Mouse (Mus musculus): ENCODE measurements around the gene Nr2c1.

Gene Nr2c1

DNA sequence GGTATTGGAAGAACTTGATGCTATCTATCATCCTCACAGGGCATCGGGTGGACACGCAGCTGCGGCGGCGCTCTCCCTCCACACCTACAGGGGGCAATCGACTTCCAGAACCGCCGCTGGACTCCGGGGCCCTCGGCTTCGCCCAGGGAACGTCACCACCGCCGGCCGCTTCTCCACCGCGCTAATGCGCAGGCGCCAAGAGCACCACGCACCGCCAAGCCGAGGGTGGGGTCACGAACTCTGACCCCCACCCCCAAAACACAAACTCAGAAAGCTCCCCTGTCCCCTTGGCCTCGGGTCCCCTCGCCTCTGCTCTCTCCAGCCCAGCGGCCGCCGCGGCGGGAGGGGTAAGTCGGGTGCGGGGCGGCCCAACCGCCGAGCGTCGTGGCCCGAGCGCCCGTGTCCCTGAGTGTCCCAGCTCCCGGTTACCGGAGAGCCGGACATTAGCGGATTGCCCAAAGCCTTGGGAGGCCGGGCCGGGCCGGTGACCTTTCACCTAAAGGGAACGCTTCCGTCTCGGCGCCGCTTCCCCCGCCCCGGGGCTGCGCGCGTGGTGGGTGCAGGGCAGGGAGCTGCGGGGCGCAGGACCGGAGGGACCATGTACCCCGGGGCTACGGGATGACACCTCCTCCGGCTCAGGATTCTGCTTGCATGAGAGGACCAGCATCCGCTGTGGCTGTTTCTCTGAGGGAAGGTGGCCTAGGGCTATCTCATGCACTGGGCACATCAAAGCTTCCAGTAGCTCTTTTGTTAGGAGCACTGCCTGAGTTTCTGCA is at the start of gene Nr2c1:
Nr2c1 (plus strand) TSS at position 268 of the 776 bp plus-strand sequence.
- in situ Hi-C loops (cut with MboI, MseI), result no loop called here

DNA sequence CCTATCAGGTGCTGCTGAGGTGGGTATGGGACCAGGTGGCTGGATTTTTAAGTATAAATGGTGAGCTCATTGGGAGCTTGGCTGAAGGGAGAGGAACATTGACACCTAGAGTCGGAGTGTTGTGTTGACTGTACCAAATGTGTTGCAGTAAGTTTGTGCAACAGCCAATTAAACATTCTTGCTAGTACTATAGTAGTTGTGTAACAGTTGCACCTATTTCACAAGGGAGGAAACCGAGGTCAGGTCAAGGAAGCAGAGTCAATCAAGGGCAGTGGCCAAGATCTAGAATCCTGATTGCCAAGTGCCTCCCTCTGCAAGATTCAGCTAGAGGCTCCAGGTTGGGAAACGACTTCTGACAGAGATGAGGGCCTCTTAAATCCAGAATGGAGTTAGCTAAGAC is 49.7 kb upstream of the Nr2c1 start:
- in situ Hi-C loops (cut with MboI, MseI), result no loop called here

DNA sequence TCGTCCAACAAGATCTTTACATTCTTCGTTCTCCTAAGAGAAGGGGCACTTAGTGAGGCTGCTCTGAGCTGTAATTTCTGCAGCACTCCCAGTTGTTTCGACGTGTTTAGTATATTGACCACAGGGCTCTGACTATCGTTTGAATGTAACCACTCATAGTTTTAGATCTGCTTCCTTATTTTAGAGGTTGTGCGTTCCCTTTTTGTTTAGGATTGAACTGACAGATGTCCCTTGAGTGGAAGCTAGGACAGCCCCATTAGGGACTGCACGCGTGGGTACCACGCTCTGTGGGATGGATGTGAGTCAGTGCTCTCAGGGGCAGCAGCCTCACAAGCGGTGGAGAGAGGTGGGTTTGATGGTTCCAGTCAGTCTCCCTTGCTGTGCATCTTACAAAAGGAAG is 42.3 kb upstream of the Nr2c1 start:
- in situ Hi-C loops (cut with MboI, MseI), result loop anchor here in 1 of 2 experiments (25.0 kb wide), 1 partner anchor 293 kb away; no protein-coding TSS in a partner anchor

DNA sequence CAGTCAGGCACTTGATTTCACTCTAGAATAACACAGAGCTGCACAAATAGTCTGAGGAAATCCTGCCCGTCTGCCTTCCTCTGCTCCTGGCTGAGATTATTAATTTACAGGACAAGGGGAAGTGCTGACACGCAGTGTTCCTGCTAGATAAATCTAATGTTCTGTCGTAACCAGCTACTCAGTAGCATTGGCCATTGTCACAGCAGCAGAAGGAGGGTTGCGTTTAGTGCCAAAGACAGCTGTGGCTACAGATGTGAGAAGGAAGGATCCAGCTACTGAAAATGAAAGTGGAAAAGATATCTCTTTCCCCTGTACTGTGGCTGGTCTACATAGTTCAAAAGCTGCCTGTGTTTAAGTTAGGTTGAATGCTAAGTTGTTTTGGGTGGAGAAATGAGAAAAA is 40.7 kb upstream of the Nr2c1 start:
- in situ Hi-C loops (cut with MboI, MseI), result loop anchor here in 1 of 2 experiments (25.0 kb wide), 1 partner anchor 295 kb away; no protein-coding TSS in a partner anchor

DNA sequence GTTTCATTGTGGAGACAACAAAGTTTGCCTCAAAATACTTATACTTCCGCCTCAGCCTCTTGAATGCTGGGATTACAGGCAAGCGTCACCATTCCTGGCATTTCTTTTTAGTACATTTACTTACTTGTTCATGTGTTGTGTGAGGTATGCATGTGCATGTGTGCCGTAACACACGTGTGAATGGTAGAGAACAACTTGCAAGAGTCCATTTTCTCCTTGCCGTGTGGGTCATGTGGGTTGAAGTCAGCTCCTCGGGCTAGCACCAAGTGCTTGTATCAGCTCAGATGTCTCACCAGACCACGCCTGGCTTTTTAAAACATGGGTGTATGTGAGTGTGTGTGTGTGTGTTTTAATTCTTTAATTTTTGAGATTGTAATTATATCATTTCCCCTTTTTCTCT is 40.2 kb upstream of the Nr2c1 start:
- in situ Hi-C loops (cut with MboI, MseI), result loop anchor here in 1 of 2 experiments (25.0 kb wide), 1 partner anchor 295 kb away; no protein-coding TSS in a partner anchor

DNA sequence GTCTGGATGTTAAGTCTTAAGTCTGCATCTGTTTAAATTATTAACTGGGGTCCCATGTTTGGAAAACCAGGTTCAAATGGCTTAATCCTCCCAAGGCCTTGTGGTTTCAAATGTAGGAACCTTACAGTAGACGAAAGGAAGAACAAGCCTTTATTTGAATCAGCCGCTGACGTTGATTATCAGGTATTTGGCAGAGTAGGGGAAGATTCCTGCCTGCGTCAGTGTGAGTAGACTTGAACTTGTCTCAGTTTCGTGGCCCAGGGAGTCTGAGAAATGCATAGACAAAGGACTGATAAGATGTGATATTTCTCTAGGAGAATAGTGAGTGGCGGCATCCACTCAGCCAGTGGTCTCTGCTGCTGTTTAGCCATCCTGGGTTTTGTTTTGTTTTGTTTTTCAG is 39.0 kb upstream of the Nr2c1 start:
- in situ Hi-C loops (cut with MboI, MseI), result loop anchor here in 1 of 2 experiments (25.0 kb wide), 1 partner anchor 296 kb away; no protein-coding TSS in a partner anchor

DNA sequence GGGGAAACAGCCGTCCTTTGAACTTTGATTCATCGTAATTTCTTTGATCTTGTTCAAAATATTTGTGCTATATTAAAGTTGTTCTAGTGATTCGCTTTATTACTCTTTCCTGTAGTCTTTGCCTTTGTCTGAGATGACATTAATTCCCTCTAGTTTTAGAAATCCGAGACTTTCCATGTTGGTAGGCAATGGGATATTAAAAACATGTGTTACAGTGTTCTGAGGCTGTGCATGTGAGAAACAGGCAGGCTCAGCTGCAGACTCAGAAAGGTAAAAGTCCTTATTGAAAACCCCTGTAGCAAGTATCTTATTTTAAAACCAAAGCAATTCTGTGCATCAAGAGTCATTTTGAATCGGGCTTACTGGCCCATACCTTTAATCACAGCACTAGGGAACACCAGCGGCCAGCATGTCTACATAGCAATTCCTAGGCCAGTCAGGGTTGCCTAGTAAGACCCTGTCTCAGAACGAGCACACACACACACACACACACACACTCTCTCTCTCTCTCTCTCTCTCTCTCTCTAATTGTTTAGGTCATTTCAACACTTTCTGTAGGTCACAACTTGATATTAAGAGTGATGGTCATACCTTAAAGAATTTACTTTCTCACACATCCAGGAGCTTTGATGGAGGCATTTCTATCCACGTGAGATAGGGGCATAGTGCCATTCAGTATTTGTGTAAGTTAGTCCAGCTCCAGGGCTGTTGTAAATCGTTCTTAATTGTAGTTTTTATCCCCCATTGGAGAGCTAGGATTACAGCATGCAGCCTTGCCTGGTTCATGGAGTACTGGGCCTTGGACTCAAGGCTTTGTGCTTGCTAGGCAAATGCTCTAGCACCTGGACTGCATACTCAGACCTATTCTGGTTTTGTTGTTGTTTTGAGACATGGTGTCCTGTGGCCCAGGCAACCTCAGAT is 36.7 kb upstream of the Nr2c1 start:
- in situ Hi-C loops (cut with MboI, MseI), result loop anchor here (5.0 to 25.0 kb wide), 3 partner anchors 76 to 299 kb away; partner anchors contain the start of genes Fgd6 (in 1 of the 2) and Vezt (in 1 of the 2)

DNA sequence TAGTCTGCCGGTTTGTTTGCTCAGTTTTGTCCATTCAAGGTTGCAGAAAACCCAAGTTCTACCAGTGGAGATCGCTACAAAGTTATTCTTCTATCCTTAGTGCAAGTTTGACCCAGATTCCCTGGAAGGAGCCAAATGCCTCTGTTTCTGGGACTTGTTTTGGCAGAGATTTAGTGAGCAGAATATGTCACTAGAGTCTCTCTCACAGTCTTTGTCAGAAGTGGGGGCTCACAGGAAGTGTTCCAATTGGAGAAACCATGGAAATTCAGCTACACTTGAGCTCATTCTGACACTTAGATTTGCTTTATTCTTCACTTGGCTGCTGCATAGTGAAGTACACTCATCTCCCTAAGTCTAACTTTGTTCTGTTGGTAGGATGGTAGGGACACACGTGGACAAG is 35.6 kb upstream of the Nr2c1 start:
- in situ Hi-C loops (cut with MboI, MseI), result loop anchor here (5.0 to 25.0 kb wide), 3 partner anchors 77 to 300 kb away; partner anchors contain the start of genes Fgd6 (in 1 of the 2) and Vezt (in 1 of the 2)

DNA sequence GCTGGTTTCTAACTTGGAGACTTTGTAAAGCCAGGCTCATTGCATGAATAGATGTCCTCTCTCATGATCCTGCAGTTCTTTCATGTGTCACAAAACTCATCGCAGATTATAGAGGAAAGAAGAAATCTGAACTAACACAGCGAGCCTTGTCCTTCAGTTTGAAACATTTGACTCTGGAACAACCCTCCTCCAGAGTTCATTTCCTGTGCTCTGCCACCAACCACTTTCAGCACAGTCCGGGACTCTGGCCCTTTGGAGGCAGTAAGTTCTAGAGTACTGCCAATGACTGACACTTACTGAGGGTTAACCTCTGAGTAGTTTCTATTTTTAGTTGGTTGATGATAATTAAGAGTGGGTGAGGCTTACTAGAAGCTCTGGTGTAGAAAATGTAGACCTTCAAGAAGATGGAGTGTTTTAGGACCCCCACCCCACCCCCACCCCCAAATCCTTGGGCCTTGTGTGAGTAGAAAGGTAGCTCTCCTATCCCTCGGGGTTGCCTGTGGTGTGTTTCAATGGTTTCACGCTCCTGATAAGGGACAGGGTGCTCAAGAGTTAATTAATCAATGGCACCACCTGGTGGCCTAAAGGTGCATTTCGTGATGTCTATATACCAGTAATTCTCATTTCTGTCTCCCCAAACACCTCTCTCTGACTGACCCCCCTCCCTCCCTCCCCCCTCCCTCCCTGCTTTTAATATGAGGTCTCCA is 31.8 kb upstream of the Nr2c1 start:
- in situ Hi-C loops (cut with MboI, MseI), result loop anchor here (5.0 to 25.0 kb wide), 3 partner anchors 81 to 304 kb away; partner anchors contain the start of genes Fgd6 (in 1 of the 2) and Vezt (in 1 of the 2)

DNA sequence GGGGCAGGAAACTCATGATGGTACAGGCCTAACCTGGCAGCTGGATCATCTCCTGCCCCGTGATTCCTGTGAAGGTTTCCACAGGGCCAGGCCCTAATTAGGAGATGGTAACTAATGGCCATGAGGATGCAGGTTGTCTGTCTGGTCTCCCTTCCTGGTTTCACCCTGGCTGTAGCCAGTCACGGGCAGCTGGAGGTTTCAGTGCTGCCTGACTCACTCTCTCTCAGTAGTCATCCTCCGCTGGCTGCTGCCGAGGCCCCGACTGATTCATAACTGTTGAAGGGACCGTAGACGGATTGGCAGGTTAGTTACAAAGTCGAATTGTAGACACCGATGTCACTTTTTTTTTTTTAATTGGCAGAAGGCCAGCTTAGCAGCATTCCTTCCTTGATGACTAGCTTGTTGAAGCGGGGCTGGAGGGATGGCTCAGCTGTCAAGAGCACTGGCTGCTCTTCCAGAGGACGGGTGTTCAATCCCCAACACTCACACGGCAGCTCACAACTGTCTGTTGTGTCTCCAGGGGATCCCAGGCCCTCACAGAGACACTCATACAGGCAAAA is 31.0 kb upstream of the Nr2c1 start:
- in situ Hi-C loops (cut with MboI, MseI), result loop anchor here (5.0 to 25.0 kb wide), 3 partner anchors 82 to 305 kb away; partner anchors contain the start of genes Fgd6 (in 1 of the 2) and Vezt (in 1 of the 2)

DNA sequence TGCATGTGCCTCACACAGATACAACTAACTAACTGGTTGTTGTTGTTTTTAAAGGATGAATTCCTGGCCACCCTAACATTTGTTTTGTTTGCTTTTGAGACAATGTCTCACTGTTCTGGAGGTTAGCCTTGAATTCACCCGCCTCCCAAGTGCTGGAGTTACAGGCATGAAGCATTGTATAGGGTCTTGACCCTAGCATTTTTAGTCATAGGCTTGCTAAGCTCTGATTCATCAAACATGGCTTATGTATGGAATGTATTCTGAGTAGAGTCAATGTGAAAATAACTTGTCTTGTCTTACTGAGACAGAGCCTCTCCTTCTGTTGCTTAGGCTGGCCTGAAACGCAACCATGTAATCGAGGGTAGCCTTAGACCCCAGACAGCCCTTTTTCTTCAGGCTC is 29.9 kb upstream of the Nr2c1 start:
- in situ Hi-C loops (cut with MboI, MseI), result loop anchor here (5.0 to 25.0 kb wide), 3 partner anchors 83 to 306 kb away; partner anchors contain the start of genes Fgd6 (in 1 of the 2) and Vezt (in 1 of the 2)

DNA sequence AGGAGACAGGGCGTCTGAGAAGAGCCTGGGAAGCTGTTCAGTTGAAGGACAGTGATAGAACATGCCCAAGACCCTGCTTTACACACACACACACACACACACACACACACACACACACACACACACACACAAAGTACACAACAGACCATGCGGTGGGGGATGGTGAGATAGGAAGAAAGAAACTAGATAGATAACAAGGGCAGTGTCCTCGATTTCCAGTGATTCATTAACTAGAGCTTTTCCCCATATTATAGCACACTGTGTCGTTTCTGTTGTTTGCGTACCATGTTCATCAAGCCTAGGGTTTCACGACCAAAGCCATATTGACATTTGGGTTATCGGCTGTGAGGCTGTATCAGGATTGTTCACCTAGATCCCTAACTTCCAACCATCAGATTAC is 28.8 kb upstream of the Nr2c1 start:
- in situ Hi-C loops (cut with MboI, MseI), result loop anchor here (5.0 to 25.0 kb wide), 3 partner anchors 84 to 307 kb away; partner anchors contain the start of genes Fgd6 (in 1 of the 2) and Vezt (in 1 of the 2)

DNA sequence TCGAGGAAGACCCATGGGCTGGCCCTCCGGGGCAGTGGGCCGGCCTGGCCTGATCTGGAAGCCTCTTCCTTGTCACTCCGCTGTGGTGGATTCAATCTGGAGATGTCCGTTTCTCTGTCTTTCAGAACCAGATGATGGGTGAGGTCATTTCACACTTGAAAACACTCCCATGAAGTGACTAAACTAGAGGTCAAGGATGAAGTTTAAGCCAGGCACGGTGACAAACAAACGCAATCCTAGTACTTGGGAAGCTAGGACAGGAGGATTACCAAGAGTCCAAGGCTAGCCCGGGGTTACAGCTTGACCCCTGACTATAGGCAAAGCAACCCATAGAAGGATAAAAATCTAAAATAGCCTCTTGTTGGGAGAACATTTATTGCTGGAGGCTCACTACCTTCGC is 27.1 kb upstream of the Nr2c1 start:
- in situ Hi-C loops (cut with MboI, MseI), result loop anchor here in 1 of 2 experiments (25.0 kb wide), 1 partner anchor 308 kb away; no protein-coding TSS in a partner anchor

DNA sequence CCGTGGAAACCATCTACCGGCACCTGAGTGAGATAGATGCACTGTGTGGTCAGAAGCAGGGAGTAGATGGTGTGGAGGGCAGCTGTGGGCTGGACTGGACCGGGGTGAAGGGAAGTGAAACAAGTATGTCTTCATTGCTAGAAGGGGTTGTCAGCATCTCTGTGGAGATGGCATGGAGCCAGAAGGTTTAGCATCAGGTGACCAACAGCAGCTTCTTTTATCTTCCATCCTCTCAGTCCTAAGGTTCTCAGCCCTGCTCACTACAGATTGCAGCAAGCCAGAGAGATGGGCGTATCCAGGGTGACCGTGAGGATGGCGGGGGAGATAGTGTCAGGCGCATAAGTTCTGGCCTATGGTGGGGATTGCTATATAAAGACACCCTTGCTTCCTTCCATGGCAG is 25.2 kb upstream of the Nr2c1 start:
- in situ Hi-C loops (cut with MboI, MseI), result loop anchor here in 1 of 2 experiments (25.0 kb wide), 1 partner anchor 310 kb away; no protein-coding TSS in a partner anchor

DNA sequence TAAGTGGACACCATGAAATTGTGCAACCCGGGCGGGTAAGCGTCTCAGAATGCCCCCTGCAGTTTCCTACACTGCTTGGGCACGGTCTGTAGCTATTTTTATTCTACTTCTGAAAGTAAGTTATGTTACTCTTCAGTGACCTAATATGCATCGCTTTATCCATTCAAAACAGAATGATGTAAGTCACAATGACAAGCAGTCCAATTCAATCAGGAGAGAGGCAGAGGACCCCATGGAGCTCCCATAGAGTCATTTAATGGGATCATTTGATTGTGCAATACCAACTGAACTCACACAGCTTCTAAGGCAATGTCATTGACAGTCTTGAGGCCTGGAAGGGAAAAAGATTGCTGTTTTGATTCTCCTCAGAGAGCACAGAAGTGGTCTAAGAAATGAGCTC is 24.2 kb upstream of the Nr2c1 start:
- in situ Hi-C loops (cut with MboI, MseI), result loop anchor here in 1 of 2 experiments (25.0 kb wide), 1 partner anchor 311 kb away; no protein-coding TSS in a partner anchor

DNA sequence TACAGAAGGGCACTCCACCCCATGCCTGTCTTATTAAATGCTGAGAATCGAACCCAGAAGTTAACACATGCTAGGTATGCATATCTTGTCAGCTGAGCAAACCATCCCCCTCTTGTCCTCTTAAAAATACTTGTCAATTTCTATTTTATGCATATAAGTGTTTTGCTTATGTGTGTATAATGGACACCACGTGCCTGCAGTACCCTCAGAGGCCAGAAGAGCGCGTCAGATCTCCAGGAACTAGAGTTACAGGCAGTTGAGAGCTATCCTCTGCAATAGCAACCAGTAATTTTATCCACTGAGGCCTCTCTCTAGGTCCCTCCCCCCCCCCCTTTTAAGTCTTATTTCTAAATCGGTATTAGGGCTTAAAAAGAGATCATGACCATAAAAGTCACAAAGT is 23.4 kb upstream of the Nr2c1 start:
- in situ Hi-C loops (cut with MboI, MseI), result loop anchor here in 1 of 2 experiments (25.0 kb wide), 1 partner anchor 312 kb away; no protein-coding TSS in a partner anchor

DNA sequence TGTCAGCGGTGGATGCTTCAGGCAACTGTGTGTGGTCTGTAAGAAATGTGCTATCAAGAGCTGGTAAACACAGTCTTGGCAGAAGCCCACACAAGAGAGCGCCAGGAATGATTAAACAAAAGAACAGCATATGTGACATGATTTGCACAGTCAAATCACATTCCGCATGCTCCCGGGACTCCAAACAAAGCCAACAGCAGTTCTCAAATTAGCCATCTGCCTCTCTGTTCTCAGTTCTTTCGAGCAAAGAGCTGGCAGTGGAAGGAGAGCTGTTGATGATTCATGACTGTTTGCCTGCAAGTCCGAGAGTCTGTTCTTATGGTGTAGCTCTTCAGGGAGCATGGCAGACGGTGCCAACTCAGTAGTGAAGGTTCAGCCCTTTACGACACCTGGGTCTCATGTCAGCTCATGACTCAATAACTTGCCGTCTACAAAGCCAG is 18.1 kb upstream of the Nr2c1 start:
- in situ Hi-C loops (cut with MboI, MseI), result no loop called here

DNA sequence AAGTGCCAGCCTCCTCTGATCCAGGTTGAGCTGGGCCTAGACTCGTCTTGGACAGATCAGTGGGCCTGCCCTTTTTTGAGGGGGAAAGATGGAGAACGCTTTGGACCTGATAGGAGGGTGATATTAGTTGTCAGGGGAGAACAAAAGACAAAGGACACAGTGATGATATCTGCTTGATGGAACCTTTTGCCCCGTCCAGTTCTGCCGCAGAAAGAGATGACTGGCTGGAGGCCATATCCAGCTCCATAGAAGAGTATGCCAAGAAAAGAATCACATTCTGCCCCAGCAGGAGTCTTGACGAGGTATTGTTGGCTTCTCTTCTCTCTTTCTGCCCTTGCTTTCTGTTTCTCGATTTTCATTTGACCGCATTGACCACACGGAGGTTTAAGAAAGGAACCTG is 14.7 kb upstream of the Nr2c1 start:
- in situ Hi-C loops (cut with MboI, MseI), result no loop called here

DNA sequence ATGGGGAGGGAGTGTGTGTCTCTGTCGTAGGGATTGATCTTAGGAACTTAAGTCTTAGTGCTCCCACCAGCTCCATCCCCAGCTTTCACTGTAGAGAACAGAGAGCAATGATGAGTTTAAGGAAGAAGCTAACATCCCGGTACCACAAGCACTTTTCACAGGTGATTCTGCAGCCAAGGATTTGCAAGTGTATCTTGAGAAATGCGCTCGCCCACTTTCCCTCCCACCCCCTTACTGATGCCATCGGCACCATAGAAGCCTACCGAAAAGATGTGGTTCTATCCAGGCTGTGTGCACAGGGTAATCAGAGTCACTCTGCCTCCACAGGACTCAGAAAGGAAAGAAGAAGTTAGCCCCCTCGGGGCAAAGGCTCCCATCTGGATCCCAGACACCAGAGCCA is 14.1 kb upstream of the Nr2c1 start:
- in situ Hi-C loops (cut with MboI, MseI), result no loop called here

Data from T-helper 17 cell (primary cell).